Mouse (Mus musculus): ENCODE data around the gene Dynlrb2.

Gene Dynlrb2

GRCm38 (mm10) chr8:116540136-116540535 lies 35.4 kb downstream of the Dynlrb2 start:
- no peak for DNase-seq (ENCODE audit: low read depth, low spot score)

- DNase-seq (ENCODE audit: low read depth, low spot score): no peak
Observed at GRCm38 (mm10) chr8:116542842-116543241, 38.1 kb downstream of the Dynlrb2 start.

DNA sequence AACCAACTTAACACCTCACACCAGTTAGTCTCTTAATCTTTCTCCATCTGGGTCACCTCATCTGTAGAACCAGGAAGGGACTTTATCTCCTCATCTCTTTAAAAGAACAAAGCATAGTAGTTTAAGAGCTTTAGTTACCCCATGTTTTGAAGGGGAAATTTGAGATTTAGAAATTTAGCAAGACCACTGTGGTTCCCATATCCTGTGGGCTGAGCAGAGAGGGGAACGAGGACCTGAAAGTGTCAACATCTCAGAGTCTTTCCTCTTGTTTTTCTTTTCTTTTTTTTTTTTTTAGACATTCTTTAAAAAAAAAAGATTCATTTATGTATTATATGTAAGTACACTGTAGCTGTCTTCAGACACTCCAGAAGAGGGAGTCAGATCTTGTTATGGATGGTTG lies 38.6 kb downstream of the Dynlrb2 start:
- DNase-seq (ENCODE audit: low read depth, low spot score): no peak

- no peak for DNase-seq (ENCODE audit: low read depth, low spot score)
Observed at GRCm38 (mm10) chr8:116552255-116552654, 47.5 kb downstream of the Dynlrb2 start.

DNA sequence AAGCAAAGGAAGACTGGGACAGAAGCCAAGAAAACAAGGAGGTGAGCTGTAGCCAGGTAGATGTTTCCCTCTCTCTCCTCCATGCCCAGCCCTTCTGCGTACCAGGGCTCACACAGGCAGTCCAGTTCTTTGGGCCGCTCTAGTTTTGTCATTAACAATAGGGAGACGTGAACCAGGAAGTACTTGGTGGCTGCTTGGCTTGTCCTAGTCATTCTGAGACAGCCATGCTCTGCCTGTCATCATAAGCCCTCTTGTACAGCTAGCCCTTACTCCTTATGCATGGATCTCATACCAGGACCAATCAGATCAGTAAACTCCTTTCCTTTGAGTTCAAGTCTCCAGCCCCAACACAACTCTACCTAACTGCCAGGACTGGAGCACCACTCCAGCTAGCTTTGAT lies 48.0 kb downstream of the Dynlrb2 start:
- no peak for DNase-seq (ENCODE audit: low read depth, low spot score)
